Mouse (Mus musculus) limb, embryonic 14.5 days (tissue): ENCODE data around the gene Carm1. TPM values are rescaled to one million over a fixed set of nuclear protein-coding genes. Genes with fewer than 3 reads are reported as not detected.

Experiments used
- ATAC-seq: fragments of 200-750 bp; cut with Nextera tagmentation; 2 replicates; pipeline ENCODE4 v1.8.0; 2017; ENCODE audit warnings: low read depth, moderate number of reproducible peaks, moderate TSS enrichment; ENCODE audit not compliant: low FRiP score
- DNase-seq: peaks from one replicate; pipeline ENCODE4 v3.0.0-alpha.2; 2015; ENCODE audit warnings: low spot score
- H3K27ac ChIP-seq: fragments of 300-500 bp; sonication (generic); replicated peaks from 2 replicates; pipeline ENCODE4 v1.5.1; 2014; ENCODE audit warnings: low read depth, mild to moderate bottlenecking, low read length, moderate library complexity, mixed read lengths
- H3K27me3 ChIP-seq: fragments of 300-500 bp; sonication (generic); 2 replicates; pipeline ENCODE4 v1.6.1; 2014; ENCODE audit warnings: low read length, mixed read lengths; ENCODE audit not compliant: control insufficient read depth, insufficient read depth
- H3K36me3 ChIP-seq: fragments of 300-500 bp; sonication (generic); 2 replicates; pipeline ENCODE4 v1.6.1; 2014; ENCODE audit warnings: mild to moderate bottlenecking, low read length, moderate library complexity, mixed read lengths; ENCODE audit not compliant: control insufficient read depth, insufficient read depth
- H3K4me1 ChIP-seq: fragments of 300-500 bp; sonication (generic); 2 replicates; pipeline ENCODE4 v1.6.1; 2014; ENCODE audit warnings: antibody characterized with exemption, low read length, mixed read lengths; ENCODE audit not compliant: control insufficient read depth, insufficient read depth
- H3K4me2 ChIP-seq: fragments of 300-500 bp; sonication (generic); replicated peaks from 2 replicates; pipeline ENCODE4 v1.6.1; 2014; ENCODE audit warnings: low read depth, mild to moderate bottlenecking, low read length, moderate library complexity; ENCODE audit not compliant: severe bottlenecking
- H3K4me3 ChIP-seq: fragments of 300-500 bp; sonication (generic); replicated peaks from 2 replicates; pipeline ENCODE4 v1.5.1; 2014; ENCODE audit warnings: low read length
- H3K9ac ChIP-seq: fragments of 300-500 bp; sonication (generic); 2 replicates; pipeline ENCODE4 v1.6.1; 2014; ENCODE audit warnings: mild to moderate bottlenecking, low read depth, low read length, moderate library complexity; ENCODE audit not compliant: severe bottlenecking
- H3K9me3 ChIP-seq: fragments of 300-500 bp; sonication (generic); 2 replicates; pipeline ENCODE4 v1.6.1; 2016; ENCODE audit warnings: low read length; ENCODE audit not compliant: control insufficient read depth
- POLR2A ChIP-seq: fragments of 200-500 bp; IDR thresholded peaks from 2 replicates; pipeline ENCODE4 v1.8.0; 2012; ENCODE audit warnings: inconsistent platforms, mild to moderate bottlenecking, moderate library complexity, borderline replicate concordance; ENCODE audit not compliant: insufficient read depth, insufficient read length; ENCODE audit errors: extremely low read depth
- WGBS: fragments of 180-500 bp; shearing (Covaris S2); extraction: QIAGEN DNeasy Blood & Tissue Kit; methylation state at CpG from one replicate; pipeline ENCODE4 v1.1.7; 2014; 5-methylcytosine and 5-hydroxymethylcytosine counted together
- polyA plus RNA-seq, 2 experiments: library from polyadenylated mRNA; depleted of rRNA in 1 of 2; stranded (reverse) in 1 of 2; unstranded in 1 of 2; fragments of >200 nt; fragmentation: Nextera tagmentation in 1 of 2; extraction: Ambion mirVana in 1 of 2; gene quantifications; 2 replicates each; pipeline versions ENCODE4 v1.2.1 to v1.2.3; 2012 to 2014

Carm1 gene
- polyA plus RNA-seq, 2 experiments = 71.5 to 171 TPM

GRCm38 (mm10) chr9:21525937-21526633 lies 20.6 kb upstream of the Carm1 start, which contains the start of gene AB124611:
AB124611 (plus strand) TSS chr9:21526176.
- DNase-seq (no peak), ATAC-seq (0 out of 2 replicates have a peak, but pooled peaks have one; percentile 23)
- no peaks in the 10 kb centered on the region for H3K27me3 ChIP-seq
- no peak within 1 kb of the TSS for H3K9ac ChIP-seq
- H3K36me3 ChIP-seq = 0 out of 2 replicates have a peak, but pooled peaks cover 3% of the 10 kb centered on the region
- no peak within 1 kb of the TSS for H3K27ac ChIP-seq
- no peak for TF ChIP-seq POLR2A
- H3K4me1 ChIP-seq = no peaks in the 10 kb centered on the region
- no peak within 1 kb of the TSS for H3K4me3 ChIP-seq
- no peaks in the 10 kb centered on the region for H3K9me3 ChIP-seq
- WGBS = 67% methylated on average over 14 of the region's 14 CpGs
- H3K4me2 ChIP-seq = no peak within 1 kb of the TSS

GRCm38 (mm10) chr9:21526634-21526944 lies 20.1 kb upstream of the Carm1 start:
- ATAC-seq = no peak

GRCm38 (mm10) chr9:21527100-21527801 lies 19.4 kb upstream of the Carm1 start:
- no peak for ATAC-seq
- Histone ChIP-seq H3K4me2 (no peak overlapping the region), H3K4me1 (no peaks in the 10 kb centered on the region), H3K36me3 (0 out of 2 replicates have a peak, but pooled peaks cover 3% of the 10 kb centered on the region), H3K27ac (no peak overlapping the region), H3K4me3 (no peak overlapping the region), H3K27me3 (no peaks in the 10 kb centered on the region), H3K9ac (no peak overlapping the region), H3K9me3 (no peaks in the 10 kb centered on the region)
- WGBS = 92% methylated on average over 2 of the region's 2 CpGs
- no peak for TF ChIP-seq POLR2A
- DNase-seq = no peak

More at GRCm38 (mm10) chr9:21526634-21526944, 20.1 kb upstream of the Carm1 start:
- DNase-seq = no peak
- Histone ChIP-seq H3K9me3 (no peaks in the 10 kb centered on the region), H3K27ac (no peak overlapping the region), H3K4me2 (no peak overlapping the region), H3K36me3 (0 out of 2 replicates have a peak, but pooled peaks cover 3% of the 10 kb centered on the region), H3K4me1 (no peaks in the 10 kb centered on the region), H3K27me3 (no peaks in the 10 kb centered on the region), H3K4me3 (no peak overlapping the region), H3K9ac (no peak overlapping the region)
- 86% methylated on average over 3 of the region's 3 CpGs for WGBS
- no peak for TF ChIP-seq POLR2A

- no peaks in the 10 kb centered on the region for H3K9me3 ChIP-seq
- ATAC-seq (no peak), DNase-seq (no peak)
- H3K36me3 ChIP-seq = 0 out of 2 replicates have a peak, but pooled peaks cover 3% of the 10 kb centered on the region
- TF ChIP-seq POLR2A = no peak
- no peaks in the 10 kb centered on the region for H3K27me3 ChIP-seq
- no peak overlapping the region for H3K27ac ChIP-seq
- 88% methylated on average over 1 of the region's 1 CpGs for WGBS
- no peak overlapping the region for H3K4me3 ChIP-seq
- no peak overlapping the region for H3K9ac ChIP-seq
- H3K4me1 ChIP-seq = no peaks in the 10 kb centered on the region
- H3K4me2 ChIP-seq = no peak overlapping the region
Observed at GRCm38 (mm10) chr9:21527917-21528324, 18.8 kb upstream of the Carm1 start.

- no peak for ATAC-seq
- H3K4me2 ChIP-seq = no peak overlapping the region
- WGBS = 89% methylated on average over 14 of the region's 14 CpGs
Observed at GRCm38 (mm10) chr9:21536501-21536900, 10.2 kb upstream of the Carm1 start.

More at GRCm38 (mm10) chr9:21536501-21536900, 10.2 kb upstream of the Carm1 start:
- H3K9me3 ChIP-seq = no peaks in the 10 kb centered on the region
- no peaks in the 10 kb centered on the region for H3K27me3 ChIP-seq
- H3K4me1 ChIP-seq = no peaks in the 10 kb centered on the region
- TF ChIP-seq POLR2A = no peak
- H3K4me3 ChIP-seq = no peak overlapping the region
- H3K27ac ChIP-seq = no peak overlapping the region
- no peak overlapping the region for H3K9ac ChIP-seq
- no peak for DNase-seq
- no peaks in the 10 kb centered on the region for H3K36me3 ChIP-seq
